Mouse (Mus musculus): Measurements from ENCODE around the gene Shc3. TPM values are rescaled to one million over a fixed set of nuclear protein-coding genes. Genes with fewer than 3 reads are reported as not detected.

The Shc3 gene
- polyA plus RNA-seq, 1 experiment from 2014 or later, result 7.5 TPM

- peaks cover 28% of the 10 kb centered on the region for H3K27me3 ChIP-seq (replicated peaks)
- H3K9ac ChIP-seq (replicated peaks), result peak overlapping the region; percentile 67
- H3K36me3 ChIP-seq, result no peaks in the 10 kb centered on the region
- H3K9me3 ChIP-seq (replicated peaks), result no peaks in the 10 kb centered on the region
- H3K4me1 ChIP-seq, result peaks cover 39% of the 10 kb centered on the region
- H3K27ac ChIP-seq (replicated peaks), result peak overlapping the region; percentile 45
- H3K4me2 ChIP-seq, result peak overlapping the region; percentile 98
- H3K4me3 ChIP-seq (replicated peaks), result peak overlapping the region; percentile 62
- WGBS, result under 1% methylated on average over 38 of the region's 38 CpGs
- ATAC-seq (ENCODE audit: low FRiP score), result no peak
Measured at GRCm38 (mm10) chr13:51567411-51567851, 1.8 kb downstream of the Shc3 start.

- Histone ChIP-seq H3K9me3 (replicated peaks) (no peaks in the 10 kb centered on the region), H3K27ac (replicated peaks) (peak overlapping the region; percentile 45), H3K4me3 (replicated peaks) (peak overlapping the region; percentile 62), H3K4me2 (peak overlapping the region; percentile 98), H3K9ac (replicated peaks) (peak overlapping the region; percentile 67), H3K4me1 (peaks cover 39% of the 10 kb centered on the region), H3K36me3 (no peaks in the 10 kb centered on the region), H3K27me3 (replicated peaks) (peaks cover 28% of the 10 kb centered on the region)
- ATAC-seq (ENCODE audit: low FRiP score), result no peak
- WGBS, result under 1% methylated on average over 42 of the region's 42 CpGs
Measured at GRCm38 (mm10) chr13:51567078-51567395, 2.2 kb downstream of the Shc3 start.

- H3K27me3 ChIP-seq (replicated peaks), result peaks cover 28% of the 10 kb centered on the region
- H3K9ac ChIP-seq (replicated peaks), result peak overlapping the region; percentile 67
- H3K36me3 ChIP-seq, result no peaks in the 10 kb centered on the region
- H3K9me3 ChIP-seq (replicated peaks), result no peaks in the 10 kb centered on the region
- 6% methylated on average over 22 of the region's 22 CpGs for WGBS
- no peak overlapping the region for H3K27ac ChIP-seq (replicated peaks)
- H3K4me3 ChIP-seq (replicated peaks), result peak overlapping the region; percentile 62
- no peak for ATAC-seq (ENCODE audit: low FRiP score)
- H3K4me1 ChIP-seq, result peaks cover 39% of the 10 kb centered on the region
- H3K4me2 ChIP-seq, result peak overlapping the region; percentile 98
Measured at GRCm38 (mm10) chr13:51566371-51567077, 2.7 kb downstream of the Shc3 start.

GRCm38 (mm10) chr13:51564741-51565140 is 4.5 kb downstream of the Shc3 start:
- peaks cover 25% of the 10 kb centered on the region for H3K27me3 ChIP-seq (replicated peaks)
- no peak overlapping the region for H3K9ac ChIP-seq (replicated peaks)
- H3K27ac ChIP-seq (replicated peaks), result no peak overlapping the region
- 74% methylated on average over 6 of the region's 6 CpGs for WGBS
- peaks cover 30% of the 10 kb centered on the region for H3K4me1 ChIP-seq
- peak overlapping the region; percentile 98 for H3K4me2 ChIP-seq
- ATAC-seq (ENCODE audit: low FRiP score), result no peak
- H3K4me3 ChIP-seq (replicated peaks), result peak overlapping the region; percentile 62; the same call in 1 of the 2 replicates
- no peaks in the 10 kb centered on the region for H3K9me3 ChIP-seq (replicated peaks)
- H3K36me3 ChIP-seq, result no peaks in the 10 kb centered on the region

GRCm38 (mm10) chr13:51553343-51553742 is 15.9 kb downstream of the Shc3 start:
- no peak for ATAC-seq (ENCODE audit: low FRiP score)
- H3K4me3 ChIP-seq (replicated peaks), result no peak overlapping the region
- no peak overlapping the region for H3K4me2 ChIP-seq
- H3K9me3 ChIP-seq (replicated peaks), result no peaks in the 10 kb centered on the region
- no peaks in the 10 kb centered on the region for H3K27me3 ChIP-seq (replicated peaks)
- no peak overlapping the region for H3K27ac ChIP-seq (replicated peaks)
- H3K9ac ChIP-seq (replicated peaks), result no peak overlapping the region
- H3K4me1 ChIP-seq, result no peaks in the 10 kb centered on the region
- H3K36me3 ChIP-seq, result no peaks in the 10 kb centered on the region
- 76% methylated on average over 11 of the region's 11 CpGs for WGBS

- no peak overlapping the region for H3K4me2 ChIP-seq
- no peak overlapping the region for H3K9ac ChIP-seq (replicated peaks)
- no peaks in the 10 kb centered on the region for H3K36me3 ChIP-seq
- WGBS, result 36% methylated on average over 3 of the region's 3 CpGs
- ATAC-seq (ENCODE audit: low FRiP score), result no peak
- H3K4me1 ChIP-seq, result no peaks in the 10 kb centered on the region
- no peaks in the 10 kb centered on the region for H3K9me3 ChIP-seq (replicated peaks)
- H3K4me3 ChIP-seq (replicated peaks), result no peak overlapping the region
- H3K27me3 ChIP-seq (replicated peaks), result no peaks in the 10 kb centered on the region
- no peak overlapping the region for H3K27ac ChIP-seq (replicated peaks)
Measured at GRCm38 (mm10) chr13:51552233-51552632, 17.0 kb downstream of the Shc3 start.

- no peak for ATAC-seq (ENCODE audit: low FRiP score)
- H3K27ac ChIP-seq (replicated peaks), result no peak overlapping the region
- 63% methylated on average over 3 of the region's 3 CpGs for WGBS
- no peaks in the 10 kb centered on the region for H3K27me3 ChIP-seq (replicated peaks)
- no peak overlapping the region for H3K9ac ChIP-seq (replicated peaks)
- no peak overlapping the region for H3K4me2 ChIP-seq
- H3K4me1 ChIP-seq, result no peaks in the 10 kb centered on the region
- no peaks in the 10 kb centered on the region for H3K36me3 ChIP-seq
- H3K4me3 ChIP-seq (replicated peaks), result no peak overlapping the region
- no peaks in the 10 kb centered on the region for H3K9me3 ChIP-seq (replicated peaks)
Measured at GRCm38 (mm10) chr13:51551824-51552223, 17.4 kb downstream of the Shc3 start.

GRCm38 (mm10) chr13:51539816-51540215 is 29.4 kb downstream of the Shc3 start:
- Histone ChIP-seq H3K27ac (replicated peaks) (no peak overlapping the region), H3K4me3 (replicated peaks) (no peak overlapping the region), H3K36me3 (no peaks in the 10 kb centered on the region), H3K27me3 (replicated peaks) (no peaks in the 10 kb centered on the region), H3K4me1 (no peaks in the 10 kb centered on the region), H3K9ac (replicated peaks) (no peak overlapping the region), H3K4me2 (no peak overlapping the region), H3K9me3 (replicated peaks) (no peaks in the 10 kb centered on the region)
- WGBS, result 89% methylated on average over 8 of the region's 8 CpGs
- ATAC-seq (ENCODE audit: low FRiP score), result no peak

GRCm38 (mm10) chr13:51535326-51535725 is 33.9 kb downstream of the Shc3 start:
- Histone ChIP-seq H3K27me3 (replicated peaks) (no peaks in the 10 kb centered on the region), H3K36me3 (no peaks in the 10 kb centered on the region), H3K27ac (replicated peaks) (no peak overlapping the region), H3K4me3 (replicated peaks) (no peak overlapping the region), H3K4me1 (no peaks in the 10 kb centered on the region), H3K4me2 (no peak overlapping the region), H3K9me3 (replicated peaks) (no peaks in the 10 kb centered on the region), H3K9ac (replicated peaks) (no peak overlapping the region)
- 91% methylated on average over 7 of the region's 7 CpGs for WGBS
- ATAC-seq (ENCODE audit: low FRiP score), result no peak

GRCm38 (mm10) chr13:51526480-51526879 is 42.7 kb downstream of the Shc3 start:
- Histone ChIP-seq H3K4me3 (replicated peaks) (no peak overlapping the region), H3K9ac (replicated peaks) (no peak overlapping the region), H3K4me2 (no peak overlapping the region), H3K9me3 (replicated peaks) (no peaks in the 10 kb centered on the region), H3K27ac (replicated peaks) (no peak overlapping the region), H3K4me1 (0 out of 2 replicates have a peak, but pooled peaks cover 3% of the 10 kb centered on the region), H3K27me3 (replicated peaks) (no peaks in the 10 kb centered on the region), H3K36me3 (no peaks in the 10 kb centered on the region)
- WGBS, result 59% methylated on average over 7 of the region's 7 CpGs
- ATAC-seq (ENCODE audit: low FRiP score), result peak; percentile 38; the same call in 1 of the 2 replicates

GRCm38 (mm10) chr13:51524316-51524715 is 44.9 kb downstream of the Shc3 start:
- no peak overlapping the region for H3K27ac ChIP-seq (replicated peaks)
- ATAC-seq (ENCODE audit: low FRiP score), result no peak
- H3K4me3 ChIP-seq (replicated peaks), result no peak overlapping the region

GRCm38 (mm10) chr13:51523311-51523710 is 45.9 kb downstream of the Shc3 start:
- WGBS, result 96% methylated on average over 10 of the region's 10 CpGs
- H3K27ac ChIP-seq (replicated peaks), result no peak overlapping the region
- H3K4me1 ChIP-seq, result 0 out of 2 replicates have a peak, but pooled peaks cover 3% of the 10 kb centered on the region
- no peaks in the 10 kb centered on the region for H3K27me3 ChIP-seq (replicated peaks)
- H3K4me3 ChIP-seq (replicated peaks), result no peak overlapping the region
- no peak overlapping the region for H3K9ac ChIP-seq (replicated peaks)
- H3K9me3 ChIP-seq (replicated peaks), result no peaks in the 10 kb centered on the region
- no peak overlapping the region for H3K4me2 ChIP-seq
- no peaks in the 10 kb centered on the region for H3K36me3 ChIP-seq
- ATAC-seq (ENCODE audit: low FRiP score), result no peak

More at GRCm38 (mm10) chr13:51524316-51524715, 44.9 kb downstream of the Shc3 start:
- H3K9ac ChIP-seq (replicated peaks), result no peak overlapping the region
- no peaks in the 10 kb centered on the region for H3K36me3 ChIP-seq
- H3K4me2 ChIP-seq, result no peak overlapping the region
- no peaks in the 10 kb centered on the region for H3K9me3 ChIP-seq (replicated peaks)
- H3K4me1 ChIP-seq, result 0 out of 2 replicates have a peak, but pooled peaks cover 3% of the 10 kb centered on the region
- H3K27me3 ChIP-seq (replicated peaks), result no peaks in the 10 kb centered on the region
- WGBS, result 92% methylated on average over 4 of the region's 4 CpGs
